ENCODE assay signal across 8 mouse cellular contexts in the genomic region with DNA sequence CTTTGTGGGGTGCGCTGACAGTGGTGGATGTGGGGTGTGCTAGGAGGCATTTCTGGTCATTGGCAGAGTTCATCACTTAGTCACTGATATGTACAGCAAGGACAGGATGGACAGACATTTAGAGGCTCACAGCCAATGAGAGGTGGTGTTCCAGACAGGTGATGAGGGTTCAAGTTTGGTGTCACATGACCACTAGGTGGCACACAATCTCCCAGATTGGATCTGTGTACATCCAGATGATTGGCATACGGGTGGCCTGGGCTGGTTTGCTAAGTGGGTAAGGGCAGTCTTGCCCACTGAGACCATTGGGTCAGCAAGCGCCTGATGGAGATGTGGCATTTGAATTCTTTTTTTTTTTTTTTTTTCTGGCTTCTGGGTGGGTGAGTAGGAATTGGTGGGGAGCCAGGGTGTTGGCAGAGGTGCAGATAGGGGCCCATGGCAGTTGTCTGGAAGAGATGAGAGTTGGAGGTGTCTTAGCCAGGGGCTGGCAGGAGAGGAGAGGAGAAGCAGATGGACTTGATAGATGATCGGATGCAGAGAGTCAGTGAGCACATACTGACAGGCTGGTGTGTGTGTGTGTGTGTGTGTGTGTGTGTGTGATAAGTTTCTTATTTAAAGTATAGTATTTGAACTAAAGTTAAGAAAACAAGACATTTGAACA. TPM values are rescaled to one million over a fixed set of nuclear protein-coding genes. Genes with fewer than 3 reads are reported as not detected.
A peak's percentile ranks its signal among the peaks of the same experiment; 100 is the strongest.
DNase-seq lines count a peak whose midpoint lies in the region; ATAC-seq and TF ChIP-seq lines count a peak whose summit lies in the region.

No protein-coding gene starts in this region.

- H3K27ac ChIP-seq in liver, adult 2 months (replicated peaks; ENCODE audit: insufficient read depth, low read depth, low read length), result no peak overlapping the region
- no peak overlapping the region for H3K27ac ChIP-seq in liver, embryonic 11.5 days (ENCODE audit: low read depth, low read length)

- H3K4me2 ChIP-seq in liver, embryonic 11.5 days, result no peak overlapping the region

- TF ChIP-seq POLR2A in liver, adult 2 months (IDR thresholded peaks at IDR 0.05; ENCODE audit: extremely low read depth, insufficient read depth, low read length), result no peak

- H3K79me2 ChIP-seq in liver, adult 2 months (ENCODE audit: control insufficient read depth, insufficient read depth, low read length), result no peaks in the 10 kb centered on the region

- peaks cover 7% of the 10 kb centered on the region; the same call in 1 of the 2 replicates for H3K36me3 ChIP-seq in liver, adult 2 months (ENCODE audit: control insufficient read depth, insufficient read depth, low read length)
- H3K36me3 ChIP-seq in liver, embryonic 11.5 days (ENCODE audit: control insufficient read depth, insufficient read depth, low read length), result peaks cover 41% of the 10 kb centered on the region

- no peaks in the 10 kb centered on the region for H3K4me1 ChIP-seq in liver, adult 2 months (ENCODE audit: control insufficient read depth, insufficient read depth, low read length)
- no peaks in the 10 kb centered on the region for H3K4me1 ChIP-seq in liver, embryonic 11.5 days (replicated peaks; ENCODE audit: control insufficient read depth, insufficient read depth, low read length)

- H3K9ac ChIP-seq in liver, adult 2 months (ENCODE audit: low read depth, low read length), result no peak overlapping the region
- H3K9ac ChIP-seq in liver, embryonic 11.5 days (ENCODE audit: low read depth, low read length), result no peak overlapping the region

- WGBS in liver, adult 2 months, result 95% methylated on average over 4 of the region's 4 CpGs
- 87% methylated on average over 4 of the region's 4 CpGs for WGBS in liver, embryonic 11.5 days

- intact Hi-C loops in heart, postnatal 25 days (cut with DNase I), result no loop called here

- ATAC-seq in liver, embryonic 11.5 days (replicated peaks; ENCODE audit: low FRiP score), result no peak
- no peak for ATAC-seq in monocyte, adult 5-6 weeks (replicated peaks; ENCODE audit: insufficient number of reproducible peaks, low FRiP score, low TSS enrichment, poor library complexity, severe bottlenecking)

- H3K9me3 ChIP-seq in liver, embryonic 11.5 days (ENCODE audit: control insufficient read depth, low read length), result no peaks in the 10 kb centered on the region

- peak; percentile 41 for DNase-seq in embryo, embryonic 10 days (ENCODE audit: low spot score)
- no peak for DNase-seq in embryo, embryonic 9.5 days (ENCODE audit: extremely low spot score)
- DNase-seq in liver, adult 2 months (ENCODE audit: extremely low read depth, low read depth, low spot score), result peak; percentile 19
- no peak for DNase-seq in liver, embryonic 11.5 days (ENCODE audit: low spot score)
- DNase-seq in cerebellum, adult 9-10 months, result peak; percentile 38
- DNase-seq in retina, postnatal 1 day, result peak; percentile 48
- no peak for DNase-seq in heart, postnatal 25 days (ENCODE audit: low spot score)

- H3K4me3 ChIP-seq in liver, adult 2 months (ENCODE audit: insufficient read depth, low read depth, low read length), result no peak overlapping the region
- no peak overlapping the region for H3K4me3 ChIP-seq in liver, embryonic 11.5 days (ENCODE audit: low read depth, low read length)

- TF ChIP-seq CTCF in liver, adult 2 months (IDR thresholded peaks at IDR 0.05; ENCODE audit: low read depth, low read length), result peak; percentile 11; the same call in 1 of the 2 replicates

- no peaks in the 10 kb centered on the region for H3K27me3 ChIP-seq in liver, adult 2 months (ENCODE audit: control insufficient read depth, insufficient read depth, low read length)
- no peaks in the 10 kb centered on the region for H3K27me3 ChIP-seq in liver, embryonic 11.5 days (replicated peaks; ENCODE audit: control insufficient read depth, insufficient read depth, low read length)

RNA-seq across cellular contexts. Expression of gene Nomo1, which starts 18.8 kb away (rescaled TPM):
- 15.3 and 21.7 TPM in 2 replicates for total RNA-seq in liver, adult 2 months (2014; rRNA removed)
- 16.9 and 19.7 TPM in 2 replicates for polyA plus RNA-seq in liver, adult 2 months (2012; rRNA removed)
- 45.5 and 47.6 TPM in 2 replicates for polyA plus RNA-seq in liver, embryonic 11.5 days (2014; fragmentation: Nextera tagmentation; extraction: Ambion mirVana)
- 14.2 to 34.6 TPM (median 17.8 TPM) in 3 replicates for total RNA-seq in monocyte, adult 5-6 weeks (2017)
- total RNA-seq in heart, postnatal 25 days (2021), result 10 to 100 TPM; 77.4 to 78.0 TPM

RNA-seq across cellular contexts. Expression of gene Abcc6, which starts 22.2 kb away (rescaled TPM):
- total RNA-seq in liver, adult 2 months (2014; rRNA removed), result 86.3 and 116 TPM in 2 replicates
- polyA plus RNA-seq in liver, adult 2 months (2012; rRNA removed), result 120 and 192 TPM in 2 replicates
- 5.2 and 5.4 TPM in 2 replicates for polyA plus RNA-seq in liver, embryonic 11.5 days (2014; fragmentation: Nextera tagmentation; extraction: Ambion mirVana)
- total RNA-seq in monocyte, adult 5-6 weeks (2017), result not detected in 3 replicates
- not detected for total RNA-seq in heart, postnatal 25 days (2021)

RNA-seq across cellular contexts. Expression of gene Kcnj11, which starts 48.3 kb away (rescaled TPM):
- not detected in 2 replicates for total RNA-seq in liver, adult 2 months (2014; rRNA removed)
- polyA plus RNA-seq in liver, adult 2 months (2012; rRNA removed), result not detected in 2 replicates
- not detected in 2 replicates for polyA plus RNA-seq in liver, embryonic 11.5 days (2014; fragmentation: Nextera tagmentation; extraction: Ambion mirVana)
- total RNA-seq in monocyte, adult 5-6 weeks (2017), result not detected in 3 replicates
- 10 to 100 TPM; 84.5 to 97.5 TPM for total RNA-seq in heart, postnatal 25 days (2021)

Comparison
In these comparisons a context has a peak if more than half of its experiments do, and no peak if none do; other contexts are left out.
1. DNase-seq: peak in embryo, embryonic 10 days (single experiment), liver, adult 2 months (single experiment), cerebellum, adult 9-10 months (single experiment) and retina, postnatal 1 day (single experiment); none in embryo, embryonic 9.5 days (single experiment), liver, embryonic 11.5 days (single experiment) and heart, postnatal 25 days (single experiment).
2. RNA of gene Abcc6, which starts 22.2 kb away (total RNA-seq): 86.3 to 116 TPM in liver, adult 2 months; not detected in heart, postnatal 25 days and not detected in monocyte, adult 5-6 weeks; every median in the first group is over 10 times any median in the second.
3. RNA of gene Kcnj11, which starts 48.3 kb away (total RNA-seq): 84.5 to 97.5 TPM in heart, postnatal 25 days; not detected in liver, adult 2 months and not detected in monocyte, adult 5-6 weeks; every median in the first group is over 10 times any median in the second.